Comparison of ENCODE assay signal across 31 mouse cellular contexts in genomic region chr2:77461413-77461812, GRCm38 (mm10).
"Had no signal": no experiment of that assay in that cellular context is flagged by ENCODE, and none has a peak within 500 bp of the region (broad histone marks: within the 10 kb centered on the region; RNA-seq: fewer than 3 reads in every experiment).

No protein-coding gene starts in this region.

- H3K4me3 ChIP-seq: left cerebral cortex, adult 2 months; limb, embryonic 10.5 days; limb, embryonic 12.5 days; limb, embryonic 13.5 days; limb, embryonic 15.5 days; liver, embryonic 12.5 days; liver, embryonic 13.5 days; liver, embryonic 15.5 days; lung, embryonic 15.5 days; megakaryocyte, embryonic 14.5 days; midbrain, embryonic 10.5 days; midbrain, embryonic 12.5 days; midbrain, embryonic 13.5 days; midbrain, embryonic 15.5 days had no signal

- H3K4me1 ChIP-seq: limb, embryonic 10.5 days; limb, embryonic 12.5 days; limb, embryonic 13.5 days; limb, embryonic 15.5 days; liver, embryonic 12.5 days; liver, embryonic 13.5 days; liver, embryonic 15.5 days; megakaryocyte, embryonic 14.5 days; midbrain, embryonic 10.5 days; midbrain, embryonic 12.5 days; midbrain, embryonic 13.5 days; midbrain, embryonic 15.5 days had no signal

- DNase-seq: left cerebral cortex, postnatal 4 days; liver; liver, embryonic 13.5 days; liver, postnatal 0 days; lung, adult 18-20 months; lung, adult 2 months; lung, embryonic 14.5 days; lung, postnatal 10 days; lung, postnatal 14 days; lung, postnatal 36 days; lung, postnatal 4 days; midbrain, embryonic 14.5 days had no signal

- ATAC-seq: liver, embryonic 12.5 days; liver, postnatal 0 days; lung, postnatal 0 days; midbrain, embryonic 13.5 days; midbrain, embryonic 15.5 days; midbrain, embryonic 16.5 days had no signal

- H3K27ac ChIP-seq: left cerebral cortex, adult 2 months; limb, embryonic 10.5 days; limb, embryonic 12.5 days; limb, embryonic 13.5 days; limb, embryonic 15.5 days; liver, embryonic 12.5 days; liver, embryonic 13.5 days; liver, embryonic 14.5 days; liver, embryonic 15.5 days; lung, embryonic 15.5 days; macrophage; midbrain, embryonic 10.5 days; midbrain, embryonic 12.5 days; midbrain, embryonic 13.5 days; midbrain, embryonic 15.5 days had no signal

- H3K36me3 ChIP-seq: limb, embryonic 10.5 days; limb, embryonic 12.5 days; limb, embryonic 13.5 days; limb, embryonic 15.5 days; liver, embryonic 12.5 days; liver, embryonic 13.5 days; liver, embryonic 15.5 days; lung, embryonic 15.5 days; midbrain, embryonic 10.5 days; midbrain, embryonic 12.5 days; midbrain, embryonic 13.5 days; midbrain, embryonic 15.5 days had no signal

- H3K27me3 ChIP-seq: limb, embryonic 12.5 days; limb, embryonic 13.5 days; limb, embryonic 15.5 days; liver, embryonic 12.5 days; liver, embryonic 13.5 days; liver, embryonic 15.5 days; lung, embryonic 15.5 days; megakaryocyte, embryonic 14.5 days; midbrain, embryonic 12.5 days; midbrain, embryonic 13.5 days; midbrain, embryonic 15.5 days had no signal

- H3K4me2 ChIP-seq: limb, embryonic 12.5 days; limb, embryonic 13.5 days; limb, embryonic 15.5 days; liver, embryonic 11.5 days; liver, embryonic 12.5 days; liver, embryonic 13.5 days; liver, embryonic 15.5 days; lung, embryonic 14.5 days; lung, embryonic 15.5 days; midbrain, embryonic 11.5 days; midbrain, embryonic 12.5 days; midbrain, embryonic 13.5 days; midbrain, embryonic 15.5 days had no signal
